Mouse (Mus musculus): ENCODE measurements around the gene Treh. TPM values are rescaled to one million over a fixed set of nuclear protein-coding genes. Genes with fewer than 3 reads are reported as not detected.
A peak's percentile ranks its signal among the peaks of the same experiment; 100 is the strongest.

Treh gene
- polyA plus RNA-seq, 1 experiment: not detected

- peaks cover 77% of the 10 kb centered on the region for H3K4me1 ChIP-seq (ENCODE audit: control insufficient read depth, insufficient read depth, low read length)
- H3K27ac ChIP-seq (ENCODE audit: insufficient read depth, low read depth, low read length): peak overlapping the region; percentile 81
- 9% methylated on average over 23 of the region's 24 CpGs for WGBS
- TF ChIP-seq CTCF (IDR thresholded peaks at IDR 0.05; ENCODE audit: insufficient read depth, low read depth, low read length) (no peak), POLR2A (IDR thresholded peaks at IDR 0.05; ENCODE audit: insufficient read depth, low read depth, low read length) (no peak)
- H3K4me3 ChIP-seq (ENCODE audit: insufficient read depth, low read depth, low read length): peak overlapping the region; percentile 23
These were observed 35.4 kb downstream of the Treh start for GRCm38 (mm10) chr9:44708429-44708765.

- Histone ChIP-seq H3K4me3 (ENCODE audit: insufficient read depth, low read depth, low read length) (no peak overlapping the region), H3K27ac (ENCODE audit: insufficient read depth, low read depth, low read length) (peak overlapping the region; percentile 95), H3K4me1 (ENCODE audit: control insufficient read depth, insufficient read depth, low read length) (peaks cover 77% of the 10 kb centered on the region)
- TF ChIP-seq CTCF (IDR thresholded peaks at IDR 0.05; ENCODE audit: insufficient read depth, low read depth, low read length) (no peak), POLR2A (IDR thresholded peaks at IDR 0.05; ENCODE audit: insufficient read depth, low read depth, low read length) (no peak)
- 13% methylated on average over 6 of the region's 6 CpGs for WGBS
These were observed 35.9 kb downstream of the Treh start for GRCm38 (mm10) chr9:44708925-44709324.

- H3K4me1 ChIP-seq (ENCODE audit: control insufficient read depth, insufficient read depth, low read length): peaks cover 80% of the 10 kb centered on the region
- TF ChIP-seq POLR2A (IDR thresholded peaks at IDR 0.05; ENCODE audit: insufficient read depth, low read depth, low read length): no peak
- peak; percentile 23; the same call in 1 of the 2 replicates for TF ChIP-seq CTCF (IDR thresholded peaks at IDR 0.05; ENCODE audit: insufficient read depth, low read depth, low read length)
- no peak overlapping the region for H3K4me3 ChIP-seq (ENCODE audit: insufficient read depth, low read depth, low read length)
- 24% methylated on average over 2 of the region's 2 CpGs for WGBS
- peak overlapping the region; percentile 95 for H3K27ac ChIP-seq (ENCODE audit: insufficient read depth, low read depth, low read length)
These were observed 36.6 kb downstream of the Treh start for GRCm38 (mm10) chr9:44709600-44709999.

- Histone ChIP-seq H3K27ac (ENCODE audit: insufficient read depth, low read depth, low read length) (peak overlapping the region; percentile 95), H3K4me3 (ENCODE audit: insufficient read depth, low read depth, low read length) (no peak overlapping the region), H3K4me1 (ENCODE audit: control insufficient read depth, insufficient read depth, low read length) (peaks cover 82% of the 10 kb centered on the region)
- no peak for TF ChIP-seq POLR2A (IDR thresholded peaks at IDR 0.05; ENCODE audit: insufficient read depth, low read depth, low read length)
- 41% methylated on average over 5 of the region's 5 CpGs for WGBS
These were observed 37.2 kb downstream of the Treh start for GRCm38 (mm10) chr9:44710213-44710612.

- TF ChIP-seq CTCF (IDR thresholded peaks at IDR 0.05; ENCODE audit: insufficient read depth, low read depth, low read length) (no peak), POLR2A (IDR thresholded peaks at IDR 0.05; ENCODE audit: insufficient read depth, low read depth, low read length) (no peak)
- peaks cover 91% of the 10 kb centered on the region for H3K4me1 ChIP-seq (ENCODE audit: control insufficient read depth, insufficient read depth, low read length)
- no peak overlapping the region for H3K4me3 ChIP-seq (ENCODE audit: insufficient read depth, low read depth, low read length)
- WGBS: 76% methylated on average over 17 of the region's 17 CpGs
- H3K27ac ChIP-seq (ENCODE audit: insufficient read depth, low read depth, low read length): peak overlapping the region; percentile 95
These were observed 38.6 kb downstream of the Treh start for GRCm38 (mm10) chr9:44711602-44712001.

- TF ChIP-seq POLR2A (IDR thresholded peaks at IDR 0.05; ENCODE audit: insufficient read depth, low read depth, low read length) (no peak), CTCF (IDR thresholded peaks at IDR 0.05; ENCODE audit: insufficient read depth, low read depth, low read length) (no peak)
- Histone ChIP-seq H3K4me1 (ENCODE audit: control insufficient read depth, insufficient read depth, low read length) (peaks cover 91% of the 10 kb centered on the region), H3K27ac (ENCODE audit: insufficient read depth, low read depth, low read length) (peak overlapping the region; percentile 95), H3K4me3 (ENCODE audit: insufficient read depth, low read depth, low read length) (no peak overlapping the region)
- WGBS: 75% methylated on average over 6 of the region's 6 CpGs
These were observed 40.0 kb downstream of the Treh start for GRCm38 (mm10) chr9:44713080-44713479.

- peak overlapping the region; percentile 55; the same call in 1 of the 2 replicates for H3K27ac ChIP-seq (ENCODE audit: insufficient read depth, low read depth, low read length)
- H3K4me3 ChIP-seq (ENCODE audit: insufficient read depth, low read depth, low read length): no peak overlapping the region
- H3K4me1 ChIP-seq (ENCODE audit: control insufficient read depth, insufficient read depth, low read length): peaks cover 90% of the 10 kb centered on the region
- WGBS: 46% methylated on average over 2 of the region's 2 CpGs
- TF ChIP-seq POLR2A (IDR thresholded peaks at IDR 0.05; ENCODE audit: insufficient read depth, low read depth, low read length) (no peak), CTCF (IDR thresholded peaks at IDR 0.05; ENCODE audit: insufficient read depth, low read depth, low read length) (no peak)
These were observed 40.5 kb downstream of the Treh start for GRCm38 (mm10) chr9:44713574-44713973.

GRCm38 (mm10) chr9:44715109-44715508 lies 42.1 kb downstream of the Treh start:
- Histone ChIP-seq H3K27ac (ENCODE audit: insufficient read depth, low read depth, low read length) (peak overlapping the region; percentile 55), H3K4me1 (ENCODE audit: control insufficient read depth, insufficient read depth, low read length) (peaks cover 84% of the 10 kb centered on the region), H3K4me3 (ENCODE audit: insufficient read depth, low read depth, low read length) (peak overlapping the region; percentile 28)
- WGBS: 55% methylated on average over 17 of the region's 17 CpGs
- no peak for TF ChIP-seq CTCF (IDR thresholded peaks at IDR 0.05; ENCODE audit: insufficient read depth, low read depth, low read length)
- no peak for TF ChIP-seq POLR2A (IDR thresholded peaks at IDR 0.05; ENCODE audit: insufficient read depth, low read depth, low read length)

GRCm38 (mm10) chr9:44715705-44716362 lies 42.8 kb downstream of the Treh start:
- H3K4me1 ChIP-seq (ENCODE audit: control insufficient read depth, insufficient read depth, low read length): peaks cover 80% of the 10 kb centered on the region
- 95% methylated on average over 29 of the region's 29 CpGs for WGBS
- peak overlapping the region; percentile 16 for H3K27ac ChIP-seq (ENCODE audit: insufficient read depth, low read depth, low read length)

More at GRCm38 (mm10) chr9:44715705-44716362, 42.8 kb downstream of the Treh start:
- H3K4me3 ChIP-seq (ENCODE audit: insufficient read depth, low read depth, low read length): no peak overlapping the region
- no peak for TF ChIP-seq CTCF (IDR thresholded peaks at IDR 0.05; ENCODE audit: insufficient read depth, low read depth, low read length)
- no peak for TF ChIP-seq POLR2A (IDR thresholded peaks at IDR 0.05; ENCODE audit: insufficient read depth, low read depth, low read length)
